Mouse (Mus musculus) liver, embryonic 14.5 days (tissue): ENCODE results near the gene Fam19a2. TPM values are rescaled to one million over a fixed set of nuclear protein-coding genes. Genes with fewer than 3 reads are reported as not detected.

Source experiments
- ATAC-seq: fragments of 200-750 bp; cut with Nextera tagmentation; 2 replicates; pipeline ENCODE4 v1.8.0; 2017; ENCODE audit warnings: moderate number of reproducible peaks, mild to moderate bottlenecking, moderate library complexity; ENCODE audit not compliant: insufficient read depth
- DNase-seq, 3 experiments: peaks; one replicate each; pipeline ENCODE4 v3.0.0-alpha.2; 2012 to 2013; ENCODE audit warnings: low read depth in 3 of 3, low spot score in 3 of 3
- H3K27ac ChIP-seq: fragments of 300-500 bp; sonication (generic); 2 replicates; pipeline ENCODE4 v1.5.1; 2014; ENCODE audit warnings: moderate library complexity, mild to moderate bottlenecking, control low read depth, inconsistent platforms
- H3K27me3 ChIP-seq: fragments of 300-500 bp; sonication (generic); 2 replicates; pipeline ENCODE4 v1.6.1; 2014; ENCODE audit warnings: mild to moderate bottlenecking, low read length, moderate library complexity; ENCODE audit not compliant: control insufficient read depth, insufficient read depth
- H3K36me3 ChIP-seq: fragments of 300-500 bp; sonication (generic); replicated peaks from 2 replicates; pipeline ENCODE4 v1.6.1; 2014; ENCODE audit warnings: low read depth; ENCODE audit not compliant: control insufficient read depth, insufficient read depth
- H3K4me1 ChIP-seq, 2 experiments: fragments of 200-500 bp in 1 of 2; fragments of 300-500 bp in 1 of 2; sonication (generic) in 1 of 2; replicated peaks; 2 replicates each; pipeline ENCODE4 v1.6.1; 2012 to 2014; ENCODE audit warnings: antibody characterized with exemption in 1 of 2, inconsistent platforms in 1 of 2, low read length in 1 of 2; ENCODE audit not compliant: control insufficient read depth in 2 of 2, insufficient read depth in 2 of 2
- H3K4me2 ChIP-seq: fragments of 300-500 bp; sonication (generic); 2 replicates; pipeline ENCODE4 v1.6.1; 2014; ENCODE audit warnings: low read depth, mild to moderate bottlenecking, control low read depth, moderate library complexity
- H3K4me3 ChIP-seq, 2 experiments: fragments of 200-500 bp in 1 of 2; fragments of 300-500 bp in 1 of 2; sonication (generic) in 1 of 2; 2 replicates each; pipeline ENCODE4 v1.5.1; 2012 to 2014; ENCODE audit warnings: low read depth in 2 of 2, low read length in 2 of 2, mild to moderate bottlenecking in 2 of 2, control low read depth in 1 of 2, inconsistent platforms in 1 of 2, moderate library complexity in 1 of 2; ENCODE audit not compliant: insufficient read depth in 1 of 2
- H3K9ac ChIP-seq: fragments of 300-500 bp; sonication (generic); replicated peaks from 2 replicates; pipeline ENCODE4 v1.6.1; 2014; ENCODE audit warnings: mild to moderate bottlenecking, control low read depth, moderate library complexity
- H3K9me3 ChIP-seq: fragments of 300-500 bp; sonication (generic); 2 replicates; pipeline ENCODE4 v1.6.1; 2016; ENCODE audit warnings: low read length, mixed read lengths; ENCODE audit not compliant: control insufficient read depth
- CTCF ChIP-seq: IDR thresholded peaks from 2 replicates; pipeline ENCODE4 v1.5.1; 2016; ENCODE audit warnings: antibody characterized with exemption, low read depth, control low read depth
- EP300 ChIP-seq: IDR thresholded peaks from 2 replicates; pipeline ENCODE4 v1.6.1; 2016; ENCODE audit warnings: antibody characterized with exemption, low read depth
- WGBS: fragments of 180-500 bp; shearing (Covaris S2); extraction: QIAGEN DNeasy Blood & Tissue Kit; methylation state at CpG from one replicate; pipeline ENCODE4 v1.1.7; 2014; ENCODE audit not compliant: insufficient replicate concordance; 5-methylcytosine and 5-hydroxymethylcytosine counted together
- polyA plus RNA-seq, 2 experiments: library from polyadenylated mRNA; depleted of rRNA in 1 of 2; stranded (reverse) in 1 of 2; unstranded in 1 of 2; fragments of >200 nt; fragmentation: Nextera tagmentation in 1 of 2; extraction: Ambion mirVana in 1 of 2; gene quantifications; 2 replicates each; pipeline versions ENCODE4 v1.2.1 to v1.2.3; 2012 to 2014

The Fam19a2 gene
- polyA plus RNA-seq, 2 experiments = 0.12 to 0.20 TPM

GRCm38 (mm10) chr10:123254299-123254698 lies 9.5 kb upstream of the Fam19a2 start:
- ATAC-seq (no peak), DNase-seq (no peak)
- 25% methylated on average over 5 of the region's 5 CpGs for WGBS
- H3K4me3 ChIP-seq = no peak overlapping the region
- no peaks in the 10 kb centered on the region for H3K4me1 ChIP-seq
- no peak overlapping the region for H3K4me2 ChIP-seq
- H3K36me3 ChIP-seq = no peaks in the 10 kb centered on the region
- H3K27ac ChIP-seq = no peak overlapping the region
- no peaks in the 10 kb centered on the region for H3K27me3 ChIP-seq
- H3K9me3 ChIP-seq = no peaks in the 10 kb centered on the region
- TF ChIP-seq CTCF (peak; percentile 34; the same call in 1 of the 2 replicates), EP300 (no peak)
- no peak overlapping the region for H3K9ac ChIP-seq

DNA sequence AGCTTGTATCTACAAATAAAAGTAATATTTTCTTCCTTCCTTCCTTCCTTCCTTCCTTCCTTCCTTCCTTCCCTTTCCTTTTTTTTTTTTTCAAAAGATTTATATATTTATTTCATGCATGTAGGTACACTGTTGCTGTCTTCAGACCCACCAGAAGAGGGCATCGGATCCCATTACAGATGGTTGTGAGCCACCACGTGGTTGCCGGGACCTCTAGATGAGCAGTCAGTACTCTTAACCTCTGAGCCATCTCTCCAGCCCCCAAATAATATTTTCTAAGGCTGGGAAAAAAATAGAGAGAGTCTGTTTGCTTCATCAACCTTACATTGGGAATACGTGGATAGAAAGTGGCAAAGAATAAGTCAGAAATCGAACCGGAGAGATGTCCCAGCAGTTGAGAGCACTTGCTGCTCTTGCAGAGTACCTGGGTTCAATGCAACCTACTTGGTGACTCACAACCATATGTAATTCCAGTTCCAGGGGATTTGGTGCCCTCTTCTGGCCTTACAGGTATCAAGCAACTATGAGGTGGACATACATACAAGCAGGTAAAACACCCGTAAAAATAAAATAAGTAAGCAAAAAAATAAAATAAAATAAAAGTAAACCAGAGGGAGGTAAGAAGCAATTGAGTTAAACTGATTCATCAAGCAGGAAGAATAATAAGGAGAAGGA lies 8.0 kb upstream of the Fam19a2 start:
- 64% methylated on average over 7 of the region's 7 CpGs for WGBS
- Histone ChIP-seq H3K9me3 (no peaks in the 10 kb centered on the region), H3K27me3 (no peaks in the 10 kb centered on the region), H3K4me2 (no peak overlapping the region), H3K36me3 (no peaks in the 10 kb centered on the region), H3K9ac (no peak overlapping the region), H3K4me3 (no peak overlapping the region), H3K27ac (no peak overlapping the region), H3K4me1 (no peaks in the 10 kb centered on the region)
- TF ChIP-seq EP300 (no peak), CTCF (no peak; the same call in 1 of the 2 replicates)
- DNase-seq = peak in 1 of 3 experiments; percentile 3
- no peak for ATAC-seq

GRCm38 (mm10) chr10:123264461-123265191 lies 830 bp downstream of the Fam19a2 start:
- DNase-seq (no peak), ATAC-seq (no peak)
- Histone ChIP-seq H3K4me3 (peak overlapping the region; percentile 21 to 26; a peak in 3 of 4 replicates), H3K4me1 (no peaks in the 10 kb centered on the region), H3K27ac (no peak overlapping the region), H3K4me2 (peak overlapping the region; percentile 52), H3K9ac (no peak overlapping the region), H3K27me3 (peaks cover 32% of the 10 kb centered on the region), H3K36me3 (no peaks in the 10 kb centered on the region), H3K9me3 (no peaks in the 10 kb centered on the region)
- under 1% methylated on average over 83 of the region's 84 CpGs for WGBS
- no peak for TF ChIP-seq EP300
- no peak for TF ChIP-seq CTCF

GRCm38 (mm10) chr10:123265241-123265790 lies 1.5 kb downstream of the Fam19a2 start:
- DNase-seq = no peak
- TF ChIP-seq EP300 (no peak), CTCF (no peak)
- ATAC-seq = no peak
- no peak overlapping the region for H3K9ac ChIP-seq
- whole genome bisulfite sequencing = 2% methylated on average over 49 of the region's 50 CpGs
- H3K27me3 ChIP-seq = peaks cover 32% of the 10 kb centered on the region
- H3K4me1 ChIP-seq = no peaks in the 10 kb centered on the region
- H3K27ac ChIP-seq = no peak overlapping the region
- no peaks in the 10 kb centered on the region for H3K9me3 ChIP-seq
- peak overlapping the region; percentile 52 for H3K4me2 ChIP-seq
- peak overlapping the region; percentile 7 to 21; a peak in 2 of 4 replicates for H3K4me3 ChIP-seq
- no peaks in the 10 kb centered on the region for H3K36me3 ChIP-seq

DNA sequence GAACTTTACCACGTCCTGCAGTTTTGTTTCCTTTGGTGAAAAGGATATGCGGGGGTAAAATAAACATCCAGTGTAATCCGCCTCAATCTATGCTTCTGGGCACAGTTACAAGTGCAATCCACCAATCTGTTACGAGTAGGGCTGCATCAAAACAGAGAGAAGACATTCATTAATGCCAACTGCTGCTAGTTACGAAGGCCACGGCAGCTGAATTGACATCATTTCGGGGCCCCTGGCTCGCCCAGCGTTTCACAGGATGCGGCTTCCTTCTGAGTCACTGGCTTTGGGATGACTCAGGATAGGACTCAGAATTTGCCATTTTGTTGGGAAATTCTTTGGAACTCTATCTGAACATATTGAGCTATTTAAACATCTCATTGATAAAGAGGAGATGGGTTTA lies 4.8 kb downstream of the Fam19a2 start:
- Histone ChIP-seq H3K9me3 (no peaks in the 10 kb centered on the region), H3K9ac (no peak overlapping the region), H3K4me2 (no peak overlapping the region), H3K27ac (no peak overlapping the region), H3K4me3 (no peak overlapping the region), H3K36me3 (no peaks in the 10 kb centered on the region), H3K4me1 (no peaks in the 10 kb centered on the region), H3K27me3 (peaks cover 29% of the 10 kb centered on the region)
- ATAC-seq (no peak), DNase-seq (no peak)
- WGBS = 45% methylated on average over 10 of the region's 10 CpGs
- TF ChIP-seq CTCF (no peak), EP300 (no peak)
